Mouse (Mus musculus): ENCODE data around the gene Foxp1.

Foxp1 gene

GRCm38 (mm10) chr6:99388741-99389675, 133.5 kb downstream of the Foxp1 start:
- no peak for DNase-seq (ENCODE audit: low spot score)

GRCm38 (mm10) chr6:99388023-99388422, 134.5 kb downstream of the Foxp1 start:
- DNase-seq (ENCODE audit: low spot score) = no peak

- no peak for DNase-seq (ENCODE audit: low spot score)
Observed at GRCm38 (mm10) chr6:99385059-99385604, 137.4 kb downstream of the Foxp1 start.

- DNase-seq (ENCODE audit: low spot score) = no peak
Observed at GRCm38 (mm10) chr6:99383846-99384472, 138.6 kb downstream of the Foxp1 start.

GRCm38 (mm10) chr6:99380146-99380545, 142.4 kb downstream of the Foxp1 start:
- no peak for DNase-seq (ENCODE audit: low spot score)

- no peak for DNase-seq (ENCODE audit: low spot score)
Observed at GRCm38 (mm10) chr6:99378997-99379710, 143.4 kb downstream of the Foxp1 start.

- DNase-seq (ENCODE audit: low spot score) = no peak
Observed at GRCm38 (mm10) chr6:99377716-99378115, 144.8 kb downstream of the Foxp1 start.

GRCm38 (mm10) chr6:99377131-99377530, 145.4 kb downstream of the Foxp1 start:
- DNase-seq (ENCODE audit: low spot score) = no peak

- peak; percentile 25 for DNase-seq (ENCODE audit: low spot score)
Observed at GRCm38 (mm10) chr6:99376721-99377120, 145.8 kb downstream of the Foxp1 start.

- DNase-seq (ENCODE audit: low spot score) = peak; percentile 39
Observed at GRCm38 (mm10) chr6:99375865-99376264, 146.7 kb downstream of the Foxp1 start.

GRCm38 (mm10) chr6:99375376-99375775, 147.1 kb downstream of the Foxp1 start:
- no peak for DNase-seq (ENCODE audit: low spot score)

GRCm38 (mm10) chr6:99374448-99375271, 147.9 kb downstream of the Foxp1 start:
- no peak for DNase-seq (ENCODE audit: low spot score)

- DNase-seq (ENCODE audit: low spot score) = no peak
Observed at GRCm38 (mm10) chr6:99372427-99372826, 150.1 kb downstream of the Foxp1 start.

- DNase-seq (ENCODE audit: low spot score) = no peak
Observed at GRCm38 (mm10) chr6:99372016-99372415, 150.5 kb downstream of the Foxp1 start.

GRCm38 (mm10) chr6:99369931-99370330, 152.6 kb downstream of the Foxp1 start:
- no peak for DNase-seq (ENCODE audit: low spot score)

- no peak for DNase-seq (ENCODE audit: low spot score)
Observed at GRCm38 (mm10) chr6:99369156-99369555, 153.4 kb downstream of the Foxp1 start.

- DNase-seq (ENCODE audit: low spot score) = no peak
Observed at GRCm38 (mm10) chr6:99368118-99368753, 154.3 kb downstream of the Foxp1 start.

- DNase-seq (ENCODE audit: low spot score) = no peak
Observed at GRCm38 (mm10) chr6:99364545-99364944, 158.0 kb downstream of the Foxp1 start.

GRCm38 (mm10) chr6:99360581-99360980, 161.9 kb downstream of the Foxp1 start:
- no peak for DNase-seq (ENCODE audit: low spot score)

- no peak for DNase-seq (ENCODE audit: low spot score)
Observed at GRCm38 (mm10) chr6:99359765-99360499, 162.6 kb downstream of the Foxp1 start.

All from layer of hippocampus, adult 11-12 months (tissue).